Mouse (Mus musculus) stomach, embryonic 14.5 days (tissue): ENCODE measurements around the gene Dnah2. TPM values are rescaled to one million over a fixed set of nuclear protein-coding genes. Genes with fewer than 3 reads are reported as not detected.

Experiments
- ATAC-seq: fragments of 200-750 bp; cut with Nextera tagmentation; 2 replicates; pipeline ENCODE4 v1.8.0; 2017; ENCODE audit warnings: low read depth, moderate TSS enrichment; ENCODE audit not compliant: insufficient number of reproducible peaks, insufficient read depth, low FRiP score
- H3K27ac ChIP-seq: fragments of 300-500 bp; sonication (generic); 2 replicates; pipeline ENCODE4 v1.5.1; 2014; ENCODE audit warnings: mild to moderate bottlenecking, low read length, moderate library complexity, mixed read lengths
- H3K27me3 ChIP-seq: fragments of 300-500 bp; sonication (generic); 2 replicates; pipeline ENCODE4 v1.6.1; 2014; ENCODE audit warnings: low read length, control low read depth, mixed read lengths; ENCODE audit not compliant: control insufficient read depth, insufficient read depth
- H3K36me3 ChIP-seq: fragments of 300-500 bp; sonication (generic); 2 replicates; pipeline ENCODE4 v1.6.1; 2014; ENCODE audit warnings: mild to moderate bottlenecking, control low read depth, low read length, moderate library complexity, mixed read lengths; ENCODE audit not compliant: control insufficient read depth, insufficient read depth
- H3K4me1 ChIP-seq: fragments of 300-500 bp; sonication (generic); 2 replicates; pipeline ENCODE4 v1.6.1; 2014; ENCODE audit warnings: low read length, control low read depth, mixed read lengths; ENCODE audit not compliant: control insufficient read depth, insufficient read depth
- H3K4me2 ChIP-seq: fragments of 300-500 bp; sonication (generic); replicated peaks from 2 replicates; pipeline ENCODE4 v1.6.1; 2014; ENCODE audit warnings: low read depth, low read length, control low read depth
- H3K4me3 ChIP-seq: fragments of 300-500 bp; sonication (generic); 2 replicates; pipeline ENCODE4 v1.5.1; 2014; ENCODE audit warnings: low read depth, low read length, control low read depth
- H3K9ac ChIP-seq: fragments of 300-500 bp; sonication (generic); replicated peaks from 2 replicates; pipeline ENCODE4 v1.6.1; 2014; ENCODE audit warnings: low read depth, mild to moderate bottlenecking, control low read depth, low read length, moderate library complexity, mixed read lengths
- H3K9me3 ChIP-seq: fragments of 300-500 bp; sonication (generic); 2 replicates; pipeline ENCODE4 v1.6.1; 2016; ENCODE audit warnings: low read depth, low read length, control low read depth; ENCODE audit not compliant: control insufficient read depth
- WGBS: fragments of 180-500 bp; shearing (Covaris S2); extraction: QIAGEN DNeasy Blood & Tissue Kit; methylation state at CpG from one replicate; pipeline ENCODE4 v1.1.7; 2014; 5-methylcytosine and 5-hydroxymethylcytosine counted together
- polyA plus RNA-seq: library from polyadenylated mRNA; unstranded; fragments of >200 nt; fragmentation: Nextera tagmentation; extraction: Ambion mirVana; gene quantifications from 2 replicates; pipeline ENCODE4 v1.2.1, GENCODE M21; 2014

Gene Dnah2
- polyA plus RNA-seq, 1 experiment from 2014 or later, result 1.4 TPM

- 6% methylated on average over 5 of the region's 5 CpGs for WGBS
- Histone ChIP-seq H3K4me1 (peaks cover 15% of the 10 kb centered on the region; the same call in 1 of the 2 replicates), H3K4me3 (peak overlapping the region; percentile 66), H3K4me2 (peak overlapping the region; percentile 94), H3K27me3 (no peaks in the 10 kb centered on the region), H3K9ac (peak overlapping the region; percentile 68; the same call in 1 of the 2 replicates), H3K36me3 (peaks cover 12% of the 10 kb centered on the region; the same call in 1 of the 2 replicates), H3K27ac (no peak overlapping the region), H3K9me3 (no peaks in the 10 kb centered on the region)
- ATAC-seq, result no peak
These were observed 10.3 kb upstream of the Dnah2 start for GRCm38 (mm10) chr11:69559183-69559582.

- H3K4me3 ChIP-seq, result peak overlapping the region; percentile 66
- H3K36me3 ChIP-seq, result peaks cover 12% of the 10 kb centered on the region; the same call in 1 of the 2 replicates
- peak overlapping the region; percentile 94 for H3K4me2 ChIP-seq
- no peaks in the 10 kb centered on the region for H3K27me3 ChIP-seq
- peaks cover 15% of the 10 kb centered on the region; the same call in 1 of the 2 replicates for H3K4me1 ChIP-seq
- 29% methylated on average over 6 of the region's 6 CpGs for WGBS
- H3K9me3 ChIP-seq, result no peaks in the 10 kb centered on the region
- no peak overlapping the region for H3K9ac ChIP-seq
- no peak overlapping the region for H3K27ac ChIP-seq
- ATAC-seq, result no peak
These were observed 9.8 kb upstream of the Dnah2 start for GRCm38 (mm10) chr11:69558756-69559155.

- Histone ChIP-seq H3K9me3 (no peaks in the 10 kb centered on the region), H3K4me2 (no peak overlapping the region), H3K27me3 (no peaks in the 10 kb centered on the region), H3K4me1 (peaks cover 15% of the 10 kb centered on the region; the same call in 1 of the 2 replicates), H3K27ac (no peak overlapping the region), H3K36me3 (peaks cover 8% of the 10 kb centered on the region; the same call in 1 of the 2 replicates), H3K9ac (no peak overlapping the region), H3K4me3 (no peak overlapping the region)
- ATAC-seq, result no peak
- WGBS, result 37% methylated on average over 14 of the region's 14 CpGs
These were observed 8.6 kb upstream of the Dnah2 start for GRCm38 (mm10) chr11:69557381-69557958.

- H3K36me3 ChIP-seq, result no peaks in the 10 kb centered on the region
- H3K27ac ChIP-seq, result no peak overlapping the region
- no peak for ATAC-seq
- no peak overlapping the region for H3K9ac ChIP-seq
- H3K9me3 ChIP-seq, result no peaks in the 10 kb centered on the region
- H3K4me1 ChIP-seq, result peaks cover 2% of the 10 kb centered on the region; the same call in 1 of the 2 replicates
- H3K4me3 ChIP-seq, result no peak overlapping the region
- no peaks in the 10 kb centered on the region for H3K27me3 ChIP-seq
- no peak overlapping the region for H3K4me2 ChIP-seq
- 82% methylated on average over 5 of the region's 5 CpGs for WGBS
These were observed 5.7 kb upstream of the Dnah2 start for GRCm38 (mm10) chr11:69554539-69555140.

GRCm38 (mm10) chr11:69553341-69553721, 4.4 kb upstream of the Dnah2 start:
- Histone ChIP-seq H3K27ac (no peak overlapping the region), H3K4me3 (no peak overlapping the region), H3K9me3 (no peaks in the 10 kb centered on the region), H3K4me1 (0 out of 2 replicates have a peak, but pooled peaks cover 3% of the 10 kb centered on the region), H3K27me3 (no peaks in the 10 kb centered on the region), H3K4me2 (no peak overlapping the region), H3K36me3 (no peaks in the 10 kb centered on the region), H3K9ac (no peak overlapping the region)
- no peak for ATAC-seq
- WGBS, result 20% methylated on average over 2 of the region's 2 CpGs

- Histone ChIP-seq H3K9me3 (no peaks in the 10 kb centered on the region), H3K36me3 (no peaks in the 10 kb centered on the region), H3K27me3 (no peaks in the 10 kb centered on the region), H3K27ac (no peak overlapping the region), H3K4me2 (no peak overlapping the region), H3K9ac (no peak overlapping the region), H3K4me3 (no peak overlapping the region), H3K4me1 (0 out of 2 replicates have a peak, but pooled peaks cover 3% of the 10 kb centered on the region)
- no peak for ATAC-seq
- 21% methylated on average over 14 of the region's 14 CpGs for WGBS
These were observed 3.9 kb upstream of the Dnah2 start for GRCm38 (mm10) chr11:69552622-69553340.

GRCm38 (mm10) chr11:69551310-69551709, 2.4 kb upstream of the Dnah2 start:
- WGBS, result 72% methylated on average over 4 of the region's 4 CpGs

GRCm38 (mm10) chr11:69547071-69547470, 1.8 kb downstream of the Dnah2 start:
- peak overlapping the region; percentile 51 for H3K4me3 ChIP-seq
- ATAC-seq, result no peak

More at GRCm38 (mm10) chr11:69551310-69551709, 2.4 kb upstream of the Dnah2 start:
- no peak overlapping the region for H3K9ac ChIP-seq
- H3K9me3 ChIP-seq, result no peaks in the 10 kb centered on the region
- ATAC-seq, result no peak
- no peaks in the 10 kb centered on the region for H3K27me3 ChIP-seq
- 0 out of 2 replicates have a peak, but pooled peaks cover 3% of the 10 kb centered on the region for H3K4me1 ChIP-seq
- H3K27ac ChIP-seq, result no peak overlapping the region
- H3K4me3 ChIP-seq, result no peak overlapping the region
- H3K4me2 ChIP-seq, result no peak overlapping the region
- H3K36me3 ChIP-seq, result no peaks in the 10 kb centered on the region

More at GRCm38 (mm10) chr11:69547071-69547470, 1.8 kb downstream of the Dnah2 start:
- WGBS, result 5% methylated on average over 15 of the region's 15 CpGs
- H3K9me3 ChIP-seq, result no peaks in the 10 kb centered on the region
- peak overlapping the region; percentile 94 for H3K4me2 ChIP-seq
- H3K27me3 ChIP-seq, result no peaks in the 10 kb centered on the region
- H3K36me3 ChIP-seq, result no peaks in the 10 kb centered on the region
- H3K9ac ChIP-seq, result peak overlapping the region; percentile 50; the same call in 1 of the 2 replicates
- H3K27ac ChIP-seq, result peak overlapping the region; percentile 93
- 0 out of 2 replicates have a peak, but pooled peaks cover 3% of the 10 kb centered on the region for H3K4me1 ChIP-seq
